Mouse (Mus musculus) forebrain, embryonic 14.5 days (tissue): ENCODE data around the gene Rpl18a. TPM values are rescaled to one million over a fixed set of nuclear protein-coding genes. Genes with fewer than 3 reads are reported as not detected.
A peak's percentile ranks its signal among the peaks of the same experiment; 100 is the strongest.

ENCODE experiments used
- ATAC-seq: fragments of 200-750 bp; cut with Nextera tagmentation; 2 replicates; pipeline ENCODE4 v1.8.0; 2017; ENCODE audit warnings: mild to moderate bottlenecking, moderate library complexity
- DNase-seq: peaks from one replicate; pipeline ENCODE4 v3.0.0-alpha.2; 2015; ENCODE audit warnings: low spot score
- H3K27ac ChIP-seq: fragments of 300-500 bp; sonication (generic); 2 replicates; pipeline ENCODE4 v1.5.1; 2014; ENCODE audit warnings: low read depth, mild to moderate bottlenecking, control low read depth, low read length, moderate library complexity
- H3K27me3 ChIP-seq: fragments of 300-500 bp; sonication (generic); replicated peaks from 2 replicates; pipeline ENCODE4 v1.6.1; 2014; ENCODE audit warnings: low read length, control low read depth, mixed read lengths; ENCODE audit not compliant: control insufficient read depth, insufficient read depth
- H3K36me3 ChIP-seq: fragments of 300-500 bp; sonication (generic); 2 replicates; pipeline ENCODE4 v1.6.1; 2014; ENCODE audit warnings: low read length, control low read depth; ENCODE audit not compliant: control insufficient read depth, insufficient read depth
- H3K4me1 ChIP-seq: fragments of 300-500 bp; sonication (generic); 2 replicates; pipeline ENCODE4 v1.6.1; 2014; ENCODE audit warnings: antibody characterized with exemption, low read length, control low read depth; ENCODE audit not compliant: control insufficient read depth, insufficient read depth
- H3K4me2 ChIP-seq: fragments of 300-500 bp; sonication (generic); 2 replicates; pipeline ENCODE4 v1.6.1; 2014; ENCODE audit warnings: mild to moderate bottlenecking, control low read depth, low read length
- H3K4me3 ChIP-seq: fragments of 300-500 bp; sonication (generic); 2 replicates; pipeline ENCODE4 v1.5.1; 2014; ENCODE audit warnings: low read depth, low read length, control low read depth
- H3K9ac ChIP-seq: fragments of 300-500 bp; sonication (generic); 2 replicates; pipeline ENCODE4 v1.6.1; 2014; ENCODE audit warnings: mild to moderate bottlenecking, low read length, control low read depth, moderate library complexity
- H3K9me3 ChIP-seq: fragments of 300-500 bp; sonication (generic); replicated peaks from 2 replicates; pipeline ENCODE4 v1.6.1; 2016; ENCODE audit warnings: low read length, control low read depth, mixed read lengths; ENCODE audit not compliant: control insufficient read depth
- WGBS: fragments of 180-500 bp; shearing (Covaris S2); extraction: QIAGEN DNeasy Blood & Tissue Kit; methylation state at CpG from one replicate; pipeline ENCODE4 v1.1.7; 2014; 5-methylcytosine and 5-hydroxymethylcytosine counted together
- microRNA counts: library from miRNA; unstranded; fragments of <30 nt; microRNA quantifications from one replicate; lab custom pipeline; 2016
- microRNA-seq: library from miRNA; unstranded; fragments of <30 nt; microRNA quantifications from one replicate; pipeline ENCODE4, GENCODE M21; 2016
- polyA plus RNA-seq: library from polyadenylated mRNA; unstranded; fragments of >200 nt; fragmentation: Nextera tagmentation; extraction: Ambion mirVana; gene quantifications from 2 replicates; pipeline ENCODE4 v1.2.1, GENCODE M21; 2014

Gene Rpl18a
- polyA plus RNA-seq, 1 experiment from 2014 or later, result 4,258 TPM

DNA sequence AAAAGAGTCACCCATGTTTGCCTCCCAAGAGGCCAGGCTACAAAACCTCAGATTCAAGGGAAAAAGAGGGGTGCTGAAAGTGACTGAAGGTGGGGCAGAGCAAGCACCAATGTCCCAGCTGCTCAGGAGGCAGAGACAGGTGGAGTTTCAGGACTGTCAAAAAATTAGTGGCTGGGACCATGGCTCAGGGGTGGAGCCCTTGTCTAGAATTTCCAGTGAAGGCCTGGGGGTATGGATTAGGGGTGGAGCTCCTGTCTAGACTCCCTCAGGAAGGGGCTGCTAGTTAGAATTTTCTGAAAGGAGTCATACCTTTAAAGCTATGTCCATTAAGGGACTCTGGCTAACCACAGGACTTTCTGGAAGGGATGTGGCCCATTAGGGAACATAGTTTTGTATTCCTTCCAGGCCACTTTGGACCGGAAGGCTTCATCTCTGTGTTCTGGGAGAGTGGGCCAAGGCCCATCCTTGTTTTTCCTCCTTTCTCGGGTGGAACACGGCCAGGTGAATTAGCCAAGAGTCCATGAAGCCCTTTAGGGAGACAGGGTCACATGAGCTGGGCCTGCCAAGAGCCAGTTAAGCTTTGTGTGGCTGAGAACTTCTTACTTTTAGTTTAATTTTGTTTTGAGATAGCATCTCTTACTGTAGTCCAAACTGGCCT lies 47.8 kb downstream of the Rpl18a start:
- no peak for DNase-seq
- Histone ChIP-seq H3K4me2 (no peak overlapping the region), H3K27ac (no peak overlapping the region), H3K27me3 (no peaks in the 10 kb centered on the region), H3K4me1 (no peaks in the 10 kb centered on the region), H3K9ac (no peak overlapping the region), H3K9me3 (no peaks in the 10 kb centered on the region), H3K4me3 (no peak overlapping the region), H3K36me3 (peaks cover 5% of the 10 kb centered on the region; the same call in 1 of the 2 replicates)
- ATAC-seq, result no peak
- 87% methylated on average over 3 of the region's 3 CpGs for WGBS

- no peak for ATAC-seq
- DNase-seq, result no peak
- Histone ChIP-seq H3K4me1 (no peaks in the 10 kb centered on the region), H3K4me3 (no peak overlapping the region), H3K9me3 (no peaks in the 10 kb centered on the region), H3K36me3 (no peaks in the 10 kb centered on the region), H3K9ac (no peak overlapping the region), H3K4me2 (no peak overlapping the region), H3K27ac (no peak overlapping the region), H3K27me3 (no peaks in the 10 kb centered on the region)
- WGBS, result 58% methylated on average over 15 of the region's 15 CpGs
Measured at GRCm38 (mm10) chr8:70846371-70847154, 50.6 kb downstream of the Rpl18a start.

DNA sequence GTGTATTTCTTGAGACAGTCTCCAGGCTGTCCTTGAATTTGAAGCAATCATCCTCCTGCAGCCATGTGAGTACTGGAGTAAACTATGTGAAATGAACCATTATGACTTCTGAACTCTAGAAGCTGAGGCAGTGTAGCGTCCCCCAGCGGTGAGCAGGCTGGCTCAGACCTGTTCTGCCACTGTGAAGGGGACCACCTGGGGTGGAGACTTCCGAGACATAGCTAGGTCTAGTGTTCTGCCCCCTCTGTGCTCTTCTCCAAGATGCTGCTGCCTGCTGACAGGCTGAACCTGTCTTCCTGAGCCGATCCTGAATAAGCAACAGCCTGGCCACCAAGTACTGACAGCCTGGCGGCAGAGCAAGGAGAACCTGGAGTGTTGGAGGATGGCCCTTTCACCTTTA lies 52.1 kb downstream of the Rpl18a start:
- ATAC-seq (no peak), DNase-seq (no peak)
- Histone ChIP-seq H3K4me2 (no peak overlapping the region), H3K27ac (no peak overlapping the region), H3K9ac (no peak overlapping the region), H3K4me3 (no peak overlapping the region), H3K9me3 (no peaks in the 10 kb centered on the region), H3K4me1 (no peaks in the 10 kb centered on the region), H3K27me3 (no peaks in the 10 kb centered on the region), H3K36me3 (no peaks in the 10 kb centered on the region)
- WGBS, result 45% methylated on average over 5 of the region's 5 CpGs

MicroRNA genes within 50 kb of the gene (microRNA counts, 519-probe panel; counts per million panel counts)
- not detected for microRNA mmu-miR-1969 (lab: Ali Mortazavi, UCI)

Small RNAs within 50 kb of the gene (microRNA-seq; reads per million reads assigned to microRNA genes)
- gene Mir1969, result 6.9 reads per million, percentile 29 among the genes with 10 or more reads in this experiment
- 0.66 reads per million for gene Mir7067

Other genes with a start within 250 kb of the Rpl18a start
- 85.7 and 101 TPM in 2 replicates for gene Pgpep1, start 237.0 kb downstream of the Rpl18a start, polyA plus RNA-seq
- gene Lsm4, start 224.2 kb downstream of the Rpl18a start, polyA plus RNA-seq, result 200 and 220 TPM in 2 replicates
- 87.2 and 94.0 TPM in 2 replicates for gene Jund, start 198.5 kb downstream of the Rpl18a start, polyA plus RNA-seq
- 0.06 and 0.10 TPM in 2 replicates for gene Iqcn, start 194.0 kb downstream of the Rpl18a start, polyA plus RNA-seq
- gene Gm3336, start 178.9 kb downstream of the Rpl18a start, polyA plus RNA-seq, result not detected in 2 replicates
- gene Pde4c, start 173.7 kb downstream of the Rpl18a start, polyA plus RNA-seq, result not detected in 2 replicates
- gene Rab3a, start 142.7 kb downstream of the Rpl18a start, polyA plus RNA-seq, result 330 and 371 TPM in 2 replicates
- gene Mpv17l2, start 136.5 kb downstream of the Rpl18a start, polyA plus RNA-seq, result 52.3 and 60.8 TPM in 2 replicates
- 57.9 and 84.9 TPM in 2 replicates for gene Pik3r2, start 120.7 kb downstream of the Rpl18a start, polyA plus RNA-seq
- 15.5 and 18.6 TPM in 2 replicates for gene Mast3, start 92.4 kb downstream of the Rpl18a start, polyA plus RNA-seq
- gene Il12rb1, start 89.0 kb downstream of the Rpl18a start, polyA plus RNA-seq, result 0.22 TPM in 1 of 2 replicates, not detected in the other
- gene Arrdc2, start 57.7 kb downstream of the Rpl18a start, polyA plus RNA-seq, result 6.8 and 7.4 TPM in 2 replicates
- gene Kcnn1, start 34.2 kb downstream of the Rpl18a start, polyA plus RNA-seq, result 7.3 and 11.3 TPM in 2 replicates
- 177 and 182 TPM in 2 replicates for gene Ccdc124, start 23.5 kb downstream of the Rpl18a start, polyA plus RNA-seq
- 0.60 and 0.89 TPM in 2 replicates for gene Slc5a5, start 4.7 kb downstream of the Rpl18a start, polyA plus RNA-seq
- 33.9 and 50.8 TPM in 2 replicates for gene Map1s, start 8.5 kb upstream of the Rpl18a start, polyA plus RNA-seq